Mouse (Mus musculus) embryonic facial prominence, embryonic 13.5 days (tissue): ENCODE results near the gene Golga7b. TPM values are rescaled to one million over a fixed set of nuclear protein-coding genes. Genes with fewer than 3 reads are reported as not detected.

Experiments
- ATAC-seq: fragments of 200-750 bp; cut with Nextera tagmentation; 2 replicates; pipeline ENCODE4 v1.8.0; 2017; ENCODE audit warnings: low read depth; ENCODE audit not compliant: insufficient number of reproducible peaks, insufficient read depth, low FRiP score, low TSS enrichment
- H3K27ac ChIP-seq: fragments of 300-500 bp; sonication (generic); 2 replicates; pipeline ENCODE4 v1.5.1; 2015; ENCODE audit warnings: moderate library complexity, mild to moderate bottlenecking, inconsistent platforms
- H3K27me3 ChIP-seq: fragments of 300-500 bp; sonication (generic); 2 replicates; pipeline ENCODE4 v1.6.1; 2015; ENCODE audit warnings: mild to moderate bottlenecking, inconsistent platforms
- H3K36me3 ChIP-seq: fragments of 300-500 bp; sonication (generic); 2 replicates; pipeline ENCODE4 v1.6.1; 2015; ENCODE audit warnings: mild to moderate bottlenecking, inconsistent platforms
- H3K4me1 ChIP-seq: fragments of 300-500 bp; sonication (generic); 2 replicates; pipeline ENCODE4 v1.6.1; 2015; ENCODE audit warnings: inconsistent platforms
- H3K4me2 ChIP-seq: fragments of 300-500 bp; sonication (generic); 2 replicates; pipeline ENCODE4 v1.6.1; 2015; ENCODE audit warnings: moderate library complexity, mild to moderate bottlenecking, inconsistent platforms
- H3K4me3 ChIP-seq: fragments of 300-500 bp; sonication (generic); 2 replicates; pipeline ENCODE4 v1.5.1; 2015; ENCODE audit warnings: mild to moderate bottlenecking, inconsistent platforms
- H3K9ac ChIP-seq: fragments of 300-500 bp; sonication (generic); 2 replicates; pipeline ENCODE4 v1.6.1; 2015; ENCODE audit warnings: mild to moderate bottlenecking, inconsistent platforms
- H3K9me3 ChIP-seq: fragments of 300-500 bp; sonication (generic); 2 replicates; pipeline ENCODE4 v1.6.1; 2016; ENCODE audit warnings: inconsistent platforms
- WGBS: fragments of 180-500 bp; shearing (Covaris S2); methylation state at CpG from one replicate; pipeline ENCODE4 v1.1.7; 2015; ENCODE audit warnings: mixed read lengths; 5-methylcytosine and 5-hydroxymethylcytosine counted together
- microRNA-seq: library from miRNA; unstranded; fragments of <30 nt; microRNA quantifications from one replicate; pipeline ENCODE4, GENCODE M21; 2016
- polyA plus RNA-seq: library from polyadenylated mRNA; unstranded; fragments of >200 nt; fragmentation: Nextera tagmentation; extraction: Ambion mirVana; gene quantifications from 2 replicates; pipeline ENCODE4 v1.2.1, GENCODE M21; 2015

Golga7b gene
- polyA plus RNA-seq, 1 experiment from 2014 or later = 1.8 TPM

- Histone ChIP-seq H3K27ac (no peak overlapping the region), H3K4me1 (peaks cover 13% of the 10 kb centered on the region), H3K9me3 (no peaks in the 10 kb centered on the region), H3K4me2 (no peak overlapping the region), H3K27me3 (no peaks in the 10 kb centered on the region; the same call in 1 of the 2 replicates), H3K4me3 (no peak overlapping the region), H3K36me3 (no peaks in the 10 kb centered on the region), H3K9ac (no peak overlapping the region)
- WGBS = 10% methylated on average over 8 of the region's 8 CpGs
- ATAC-seq = no peak
Observed at GRCm38 (mm10) chr19:42307019-42307418, 59.6 kb downstream of the Golga7b start.

- Histone ChIP-seq H3K4me3 (no peak overlapping the region), H3K4me1 (peaks cover 13% of the 10 kb centered on the region), H3K27ac (no peak overlapping the region), H3K36me3 (no peaks in the 10 kb centered on the region), H3K9ac (no peak overlapping the region), H3K4me2 (no peak overlapping the region), H3K9me3 (no peaks in the 10 kb centered on the region), H3K27me3 (no peaks in the 10 kb centered on the region; the same call in none of the 2 replicates)
- WGBS = 90% methylated on average over 12 of the region's 12 CpGs
- ATAC-seq = no peak
Observed at GRCm38 (mm10) chr19:42308931-42309330, 61.6 kb downstream of the Golga7b start.

GRCm38 (mm10) chr19:42311332-42311731 is 64.0 kb downstream of the Golga7b start:
- Histone ChIP-seq H3K4me2 (no peak overlapping the region), H3K9me3 (no peaks in the 10 kb centered on the region), H3K36me3 (no peaks in the 10 kb centered on the region), H3K9ac (no peak overlapping the region), H3K4me3 (no peak overlapping the region), H3K27ac (no peak overlapping the region), H3K4me1 (peaks cover 16% of the 10 kb centered on the region), H3K27me3 (no peaks in the 10 kb centered on the region; the same call in none of the 2 replicates)
- ATAC-seq = no peak
- WGBS = 44% methylated on average over 2 of the region's 2 CpGs

GRCm38 (mm10) chr19:42312191-42312590 is 64.8 kb downstream of the Golga7b start:
- H3K9ac ChIP-seq = no peak overlapping the region
- H3K36me3 ChIP-seq = no peaks in the 10 kb centered on the region
- no peak for ATAC-seq
- peaks cover 16% of the 10 kb centered on the region for H3K4me1 ChIP-seq
- 62% methylated on average over 3 of the region's 3 CpGs for WGBS
- no peak overlapping the region for H3K27ac ChIP-seq
- no peaks in the 10 kb centered on the region for H3K9me3 ChIP-seq
- no peak overlapping the region for H3K4me3 ChIP-seq
- H3K27me3 ChIP-seq = no peaks in the 10 kb centered on the region; the same call in none of the 2 replicates
- no peak overlapping the region for H3K4me2 ChIP-seq

GRCm38 (mm10) chr19:42315070-42315679 is 67.8 kb downstream of the Golga7b start:
- H3K4me1 ChIP-seq = peaks cover 29% of the 10 kb centered on the region
- ATAC-seq = no peak
- no peak overlapping the region for H3K4me3 ChIP-seq
- H3K9me3 ChIP-seq = no peaks in the 10 kb centered on the region
- no peak overlapping the region for H3K9ac ChIP-seq
- WGBS = 71% methylated on average over 6 of the region's 6 CpGs
- H3K27me3 ChIP-seq = no peaks in the 10 kb centered on the region; the same call in 1 of the 2 replicates
- no peak overlapping the region for H3K27ac ChIP-seq
- H3K4me2 ChIP-seq = no peak overlapping the region
- H3K36me3 ChIP-seq = no peaks in the 10 kb centered on the region

- no peak overlapping the region for H3K4me2 ChIP-seq
- no peak overlapping the region for H3K4me3 ChIP-seq
- H3K9me3 ChIP-seq = no peaks in the 10 kb centered on the region
- no peak overlapping the region for H3K9ac ChIP-seq
- 5% methylated on average over 1 of the region's 1 CpGs for WGBS
- no peaks in the 10 kb centered on the region; the same call in 1 of the 2 replicates for H3K27me3 ChIP-seq
- H3K27ac ChIP-seq = no peak overlapping the region
- H3K4me1 ChIP-seq = peaks cover 29% of the 10 kb centered on the region
- H3K36me3 ChIP-seq = no peaks in the 10 kb centered on the region
- peak; percentile 46; the same call in 1 of the 2 replicates for ATAC-seq
Observed at GRCm38 (mm10) chr19:42315914-42316313, 68.5 kb downstream of the Golga7b start.

GRCm38 (mm10) chr19:42316525-42316924 is 69.2 kb downstream of the Golga7b start:
- Histone ChIP-seq H3K9me3 (no peaks in the 10 kb centered on the region), H3K4me2 (no peak overlapping the region), H3K4me3 (no peak overlapping the region), H3K27ac (no peak overlapping the region), H3K36me3 (no peaks in the 10 kb centered on the region), H3K4me1 (peaks cover 29% of the 10 kb centered on the region), H3K9ac (no peak overlapping the region), H3K27me3 (no peaks in the 10 kb centered on the region; the same call in 1 of the 2 replicates)
- peak; percentile 17; the same call in 1 of the 2 replicates for ATAC-seq
- WGBS = 80% methylated on average over 2 of the region's 2 CpGs

- ATAC-seq = no peak
- H3K27ac ChIP-seq = no peak overlapping the region
- no peak overlapping the region for H3K9ac ChIP-seq
- H3K4me3 ChIP-seq = no peak overlapping the region
- H3K36me3 ChIP-seq = no peaks in the 10 kb centered on the region
- 51% methylated on average over 8 of the region's 8 CpGs for WGBS
- no peak overlapping the region for H3K4me2 ChIP-seq
- peaks cover 29% of the 10 kb centered on the region for H3K4me1 ChIP-seq
- no peaks in the 10 kb centered on the region for H3K9me3 ChIP-seq
- no peaks in the 10 kb centered on the region; the same call in 1 of the 2 replicates for H3K27me3 ChIP-seq
Observed at GRCm38 (mm10) chr19:42316998-42317397, 69.6 kb downstream of the Golga7b start.

- Histone ChIP-seq H3K4me3 (no peak overlapping the region), H3K27ac (no peak overlapping the region), H3K27me3 (no peaks in the 10 kb centered on the region; the same call in 1 of the 2 replicates), H3K4me2 (no peak overlapping the region), H3K9me3 (no peaks in the 10 kb centered on the region), H3K36me3 (no peaks in the 10 kb centered on the region), H3K4me1 (peaks cover 29% of the 10 kb centered on the region), H3K9ac (no peak overlapping the region)
- no peak for ATAC-seq
- 43% methylated on average over 18 of the region's 18 CpGs for WGBS
Observed at GRCm38 (mm10) chr19:42317648-42318425, 70.5 kb downstream of the Golga7b start.

Small RNA genes within 50 kb of the gene (microRNA-seq; reads per million reads assigned to microRNA genes)
- not detected for gene Gm26339
- 0.74 reads per million for gene Mir3085

Other genes with a start within 250 kb of the Golga7b start
- 0.25 and 0.31 TPM in 2 replicates for gene Ankrd2, start 211.6 kb upstream of the Golga7b start, polyA plus RNA-seq
- gene Hoga1, start 202.0 kb upstream of the Golga7b start, polyA plus RNA-seq = 1.3 and 3.3 TPM in 2 replicates
- not detected in 2 replicates for gene 4933411K16Rik, start 195.3 kb upstream of the Golga7b start, polyA plus RNA-seq
- gene Morn4, start 161.2 kb upstream of the Golga7b start, polyA plus RNA-seq = 34.0 and 41.2 TPM in 2 replicates
- 24.9 and 27.4 TPM in 2 replicates for gene Pi4k2a, start 157.1 kb upstream of the Golga7b start, polyA plus RNA-seq
- gene Avpi1, start 118.5 kb upstream of the Golga7b start, polyA plus RNA-seq = 29.8 and 35.5 TPM in 2 replicates
- gene Marveld1, start 100.2 kb upstream of the Golga7b start, polyA plus RNA-seq = 11.6 and 13.3 TPM in 2 replicates
- 25.7 and 27.6 TPM in 2 replicates for gene Zfyve27, start 83.6 kb upstream of the Golga7b start, polyA plus RNA-seq
- 1.4 and 1.7 TPM in 2 replicates for gene Sfrp5, start 45.3 kb upstream of the Golga7b start, polyA plus RNA-seq
- gene Crtac1, start 184.2 kb downstream of the Golga7b start, polyA plus RNA-seq = 8.8 and 9.9 TPM in 2 replicates